Mouse (Mus musculus): ENCODE results near the gene Glra4. TPM values are rescaled to one million over a fixed set of nuclear protein-coding genes. Genes with fewer than 3 reads are reported as not detected.
A peak's percentile ranks its signal among the peaks of the same experiment; 100 is the strongest.
"Not testable (repeated sequence)": the region's sequence is repeated elsewhere in the genome, so short reads cannot be mapped to it uniquely, and the experiment has no call there.

Glra4 gene
- total and polyA plus RNA-seq, 2 experiments from 2014 or later: not detected

DNA sequence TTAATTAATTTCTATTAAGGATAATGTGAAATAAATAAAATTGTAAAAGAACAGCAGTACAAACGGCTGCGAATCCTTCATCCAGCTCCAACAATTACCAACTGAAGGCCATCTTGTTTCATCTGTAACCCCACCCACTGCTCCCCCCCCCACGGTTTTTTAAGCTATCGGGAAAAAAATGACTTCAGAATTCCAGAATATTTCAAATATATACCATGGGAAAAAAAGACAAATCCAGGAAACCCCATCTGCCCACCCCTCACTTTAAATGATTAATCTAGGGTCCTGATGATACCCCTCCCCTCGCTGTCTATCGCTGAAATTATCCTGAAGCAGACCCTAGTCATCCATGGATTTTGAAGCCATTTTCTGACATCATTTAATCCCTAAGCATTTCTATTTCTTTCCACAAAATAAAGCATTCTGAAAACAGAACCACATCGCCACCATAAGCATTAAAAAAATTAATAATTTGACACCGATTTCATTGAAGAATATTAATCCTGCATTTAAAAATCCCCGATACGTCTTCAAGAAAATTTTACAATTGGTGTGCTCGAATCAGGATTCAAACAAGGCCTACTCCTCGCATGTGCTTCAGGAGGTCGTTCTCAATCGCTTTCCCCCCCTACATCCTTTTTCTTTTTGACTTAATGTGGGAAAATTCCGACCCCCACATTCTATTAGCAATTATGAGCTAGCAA lies 39.7 kb downstream of the Glra4 start:
- Histone ChIP-seq H3K27ac (ENCODE audit: low read depth, low read length) (peak overlapping the region; percentile 90), H3K4me2 (ENCODE audit: low read depth) (peak overlapping the region; percentile 52), H3K9me3 (ENCODE audit: low read length) (no peaks in the 10 kb centered on the region), H3K36me3 (ENCODE audit: insufficient read depth) (no peaks in the 10 kb centered on the region), H3K9ac (peak overlapping the region; percentile 75), H3K27me3 (ENCODE audit: insufficient read depth, low read length) (no peaks in the 10 kb centered on the region), H3K4me3 (ENCODE audit: low read depth, low read length) (peak overlapping the region; percentile 58), H3K4me1 (ENCODE audit: insufficient read depth) (no peaks in the 10 kb centered on the region)
- DNase-seq (peak; percentile 55), ATAC-seq (no peak)
- no peak for TF ChIP-seq CTCF (IDR thresholded peaks at IDR 0.05; ENCODE audit: low read depth)
- WGBS: 28% methylated on average over 15 of the region's 15 CpGs

DNA sequence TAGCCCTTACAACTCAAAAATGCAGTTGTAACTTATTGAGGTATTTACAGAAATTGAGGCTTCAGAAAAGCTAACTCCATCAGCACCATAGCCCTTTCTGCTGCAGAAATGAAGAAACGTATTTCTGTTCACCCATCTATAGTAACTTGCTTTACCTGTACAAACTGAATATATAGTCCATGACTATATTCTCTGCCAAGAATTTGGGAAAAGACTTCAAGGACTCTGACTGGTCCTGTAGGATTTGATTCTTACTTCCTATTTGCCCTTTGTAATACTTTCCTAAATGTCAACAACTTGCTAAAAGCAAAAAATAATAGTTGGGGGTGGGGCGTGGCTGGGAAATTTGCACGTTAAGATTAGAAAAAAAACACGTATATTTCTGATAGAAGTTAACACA lies 47.9 kb downstream of the Glra4 start:
- Histone ChIP-seq H3K4me3 (ENCODE audit: low read depth, low read length) (no peak overlapping the region), H3K9me3 (ENCODE audit: low read length) (no peaks in the 10 kb centered on the region), H3K9ac (no peak overlapping the region), H3K4me2 (ENCODE audit: low read depth) (no peak overlapping the region), H3K27ac (ENCODE audit: low read depth, low read length) (no peak overlapping the region), H3K27me3 (ENCODE audit: insufficient read depth, low read length) (no peaks in the 10 kb centered on the region), H3K36me3 (ENCODE audit: insufficient read depth) (0 out of 2 replicates have a peak, but pooled peaks cover 4% of the 10 kb centered on the region), H3K4me1 (ENCODE audit: insufficient read depth) (no peaks in the 10 kb centered on the region)
- no peak for TF ChIP-seq CTCF (IDR thresholded peaks at IDR 0.05; ENCODE audit: low read depth)
- DNase-seq (no peak), ATAC-seq (no peak)
- WGBS: 83% methylated on average over 4 of the region's 4 CpGs

DNA sequence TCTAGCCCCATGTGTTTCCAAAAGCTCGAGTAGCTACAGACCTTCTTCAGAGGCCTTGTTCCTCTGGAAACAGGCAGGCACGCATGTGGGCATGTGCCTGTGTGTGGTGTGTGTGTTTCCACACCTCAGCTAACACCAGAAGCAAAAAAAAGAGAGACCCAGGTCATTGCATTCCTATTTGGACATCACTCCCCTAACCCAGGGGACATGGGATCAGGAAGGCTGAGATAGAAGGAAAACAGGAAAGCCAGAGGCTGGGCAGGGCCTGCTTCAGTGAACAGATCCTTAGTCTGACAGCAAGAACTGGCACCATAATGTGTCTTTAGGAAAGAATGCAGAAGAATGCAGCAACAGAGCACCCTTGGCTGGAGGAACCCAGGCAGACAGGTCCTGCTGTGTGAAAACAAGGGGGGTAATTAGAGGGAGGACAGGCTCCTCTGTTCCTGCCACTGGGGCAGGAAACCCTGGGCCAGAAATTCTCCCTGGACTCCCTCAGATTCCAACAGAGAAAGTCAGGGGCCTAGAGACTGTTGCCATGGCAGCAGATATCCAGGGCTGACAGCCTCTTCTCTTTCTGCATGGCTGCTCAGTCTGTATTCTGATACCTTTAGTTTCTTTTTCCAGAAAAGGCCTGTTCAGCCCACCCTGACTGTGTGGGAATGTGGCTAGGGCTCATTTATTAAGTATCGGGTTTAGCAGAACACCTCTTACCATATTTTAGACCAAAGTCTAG lies 65.0 kb downstream of the Glra4 start:
- H3K36me3 ChIP-seq (ENCODE audit: insufficient read depth); H3K4me1 ChIP-seq (ENCODE audit: insufficient read depth); H3K27me3 ChIP-seq (ENCODE audit: insufficient read depth, low read length); DNase-seq; H3K4me3 ChIP-seq (ENCODE audit: low read depth, low read length); H3K27ac ChIP-seq (ENCODE audit: low read depth, low read length); H3K9me3 ChIP-seq (ENCODE audit: low read length); H3K9ac ChIP-seq; H3K4me2 ChIP-seq (ENCODE audit: low read depth): not testable (repeated sequence)
- ATAC-seq: peak; percentile 95
- 36% methylated on average over 3 of the region's 3 CpGs for WGBS

DNA sequence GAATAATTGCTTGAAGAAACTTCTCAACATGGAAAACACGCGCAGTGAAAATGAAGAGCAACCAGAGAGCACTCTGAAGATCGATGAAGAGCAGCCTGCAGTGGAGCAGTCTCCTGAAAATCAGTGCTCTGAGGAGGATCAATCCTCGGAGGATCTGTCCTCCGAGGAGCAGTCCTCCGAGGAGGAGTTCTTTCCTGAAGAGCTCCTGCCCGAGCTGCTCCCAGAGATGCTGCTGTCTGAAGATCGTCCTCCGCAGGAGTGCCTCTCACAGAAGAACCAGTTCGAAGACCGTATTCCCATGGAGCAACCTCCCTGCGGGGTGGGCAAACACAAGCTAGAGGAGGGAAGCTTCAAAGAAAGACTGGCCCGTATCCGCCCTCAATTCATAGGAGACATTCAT lies 71.2 kb downstream of the Glra4 start:
- peak overlapping the region; percentile 50 for H3K4me3 ChIP-seq (ENCODE audit: low read depth, low read length)
- ATAC-seq: peak; percentile 30
- H3K4me1 ChIP-seq (ENCODE audit: insufficient read depth): no peaks in the 10 kb centered on the region
- no peaks in the 10 kb centered on the region for H3K27me3 ChIP-seq (ENCODE audit: insufficient read depth, low read length)
- 36% methylated on average over 14 of the region's 14 CpGs for WGBS
- H3K9ac ChIP-seq: peak overlapping the region; percentile 70
- H3K36me3 ChIP-seq (ENCODE audit: insufficient read depth): no peaks in the 10 kb centered on the region
- no peaks in the 10 kb centered on the region for H3K9me3 ChIP-seq (ENCODE audit: low read length)
- TF ChIP-seq CTCF (IDR thresholded peaks at IDR 0.05; ENCODE audit: low read depth): no peak
- peak overlapping the region; percentile 95 for H3K27ac ChIP-seq (ENCODE audit: low read depth, low read length)
- peak overlapping the region; percentile 55 for H3K4me2 ChIP-seq (ENCODE audit: low read depth)
- no peak for DNase-seq

DNA sequence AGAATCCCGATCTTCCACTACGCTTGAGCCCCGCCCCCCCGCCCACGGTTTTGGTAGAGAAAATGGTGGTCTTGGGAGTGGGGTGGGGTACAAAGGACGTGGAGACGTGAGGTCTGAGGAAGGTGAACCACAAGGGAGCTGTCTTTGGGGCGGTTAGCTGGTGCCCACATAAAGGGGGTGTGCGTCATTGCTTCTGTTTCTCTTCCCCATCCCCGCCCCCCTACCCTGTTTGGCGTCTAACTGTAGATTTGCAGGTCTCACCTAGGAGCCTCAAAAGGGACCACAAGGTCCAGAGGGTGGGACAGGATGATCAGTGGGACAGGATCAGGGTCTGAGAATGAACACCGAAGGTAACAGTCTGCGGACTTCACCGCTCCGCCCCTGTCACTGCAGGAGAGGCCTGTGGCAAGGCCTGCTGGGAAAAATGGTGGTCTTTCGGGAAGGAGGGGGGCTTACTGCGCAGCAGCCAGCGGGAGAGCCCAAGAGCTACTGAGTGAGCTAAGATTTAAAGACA lies 71.7 kb downstream of the Glra4 start:
- ATAC-seq (peak; percentile 93), DNase-seq (peak; percentile 79)
- Histone ChIP-seq H3K4me1 (ENCODE audit: insufficient read depth) (no peaks in the 10 kb centered on the region), H3K9me3 (ENCODE audit: low read length) (no peaks in the 10 kb centered on the region), H3K27me3 (ENCODE audit: insufficient read depth, low read length) (no peaks in the 10 kb centered on the region), H3K4me2 (ENCODE audit: low read depth) (peak overlapping the region; percentile 55), H3K27ac (ENCODE audit: low read depth, low read length) (peak overlapping the region; percentile 95), H3K4me3 (ENCODE audit: low read depth, low read length) (peak overlapping the region; percentile 50), H3K9ac (peak overlapping the region; percentile 70), H3K36me3 (ENCODE audit: insufficient read depth) (no peaks in the 10 kb centered on the region)
- WGBS: 21% methylated on average over 17 of the region's 18 CpGs
- TF ChIP-seq CTCF (IDR thresholded peaks at IDR 0.05; ENCODE audit: low read depth): no peak

Other genes starting within 250 kb of the Glra4 start
- gene Kir3dl2, start 236.1 kb downstream of the Glra4 start, total RNA-seq (2014; rRNA removed): 0.46 and 1.1 TPM in 2 replicates
- 0.36 and 0.45 TPM in 2 replicates for gene Kir3dl2, start 236.1 kb downstream of the Glra4 start, polyA plus RNA-seq (2015; fragmentation: Nextera tagmentation; extraction: Ambion mirVana)
- 47.3 and 49.8 TPM in 2 replicates for gene Tceal3, start 189.3 kb downstream of the Glra4 start, total RNA-seq (2014; rRNA removed)
- 78.4 and 81.2 TPM in 2 replicates for gene Tceal3, start 189.3 kb downstream of the Glra4 start, polyA plus RNA-seq (2015; fragmentation: Nextera tagmentation; extraction: Ambion mirVana)
- gene Tceal1, start 72.2 kb downstream of the Glra4 start, total RNA-seq (2014; rRNA removed): 23.8 TPM in 2 replicates
- 19.7 and 20.7 TPM in 2 replicates for gene Tceal1, start 72.2 kb downstream of the Glra4 start, polyA plus RNA-seq (2015; fragmentation: Nextera tagmentation; extraction: Ambion mirVana)
- gene Morf4l2, start 36.5 kb downstream of the Glra4 start, total RNA-seq (2014; rRNA removed): 542 and 544 TPM in 2 replicates
- gene Morf4l2, start 36.5 kb downstream of the Glra4 start, polyA plus RNA-seq (2015; fragmentation: Nextera tagmentation; extraction: Ambion mirVana): 603 and 616 TPM in 2 replicates
- gene Plp1, start 42.5 kb upstream of the Glra4 start, total RNA-seq (2014; rRNA removed): 26.9 and 36.3 TPM in 2 replicates
- 15.4 and 16.4 TPM in 2 replicates for gene Plp1, start 42.5 kb upstream of the Glra4 start, polyA plus RNA-seq (2015; fragmentation: Nextera tagmentation; extraction: Ambion mirVana)
- 39.0 and 42.2 TPM in 2 replicates for gene Rab9b, start 88.6 kb upstream of the Glra4 start, total RNA-seq (2014; rRNA removed)
- 8.7 and 18.3 TPM in 2 replicates for gene Rab9b, start 88.6 kb upstream of the Glra4 start, polyA plus RNA-seq (2015; fragmentation: Nextera tagmentation; extraction: Ambion mirVana)
- not detected in 2 replicates for gene H2bfm, start 147.2 kb upstream of the Glra4 start, total RNA-seq (2014; rRNA removed)
- not detected in 2 replicates for gene H2bfm, start 147.2 kb upstream of the Glra4 start, polyA plus RNA-seq (2015; fragmentation: Nextera tagmentation; extraction: Ambion mirVana)
- gene Tmsb15b2, start 195.4 kb upstream of the Glra4 start, total RNA-seq (2014; rRNA removed): 51.5 and 52.3 TPM in 2 replicates
- gene Tmsb15b2, start 195.4 kb upstream of the Glra4 start, polyA plus RNA-seq (2015; fragmentation: Nextera tagmentation; extraction: Ambion mirVana): 107 and 157 TPM in 2 replicates
- 9.7 and 11.5 TPM in 2 replicates for gene Tmsb15l, start 196.7 kb upstream of the Glra4 start, total RNA-seq (2014; rRNA removed)
- 8.7 and 12.7 TPM in 2 replicates for gene Tmsb15l, start 196.7 kb upstream of the Glra4 start, polyA plus RNA-seq (2015; fragmentation: Nextera tagmentation; extraction: Ambion mirVana)
- gene Tmsb15b1, start 196.7 kb upstream of the Glra4 start, total RNA-seq (2014; rRNA removed): 45.7 and 50.2 TPM in 2 replicates
- gene Tmsb15b1, start 196.7 kb upstream of the Glra4 start, polyA plus RNA-seq (2015; fragmentation: Nextera tagmentation; extraction: Ambion mirVana): 66.3 and 83.7 TPM in 2 replicates
- gene Zcchc18, start 213.0 kb upstream of the Glra4 start, total RNA-seq (2014; rRNA removed): 197 and 225 TPM in 2 replicates
- 361 and 445 TPM in 2 replicates for gene Zcchc18, start 213.0 kb upstream of the Glra4 start, polyA plus RNA-seq (2015; fragmentation: Nextera tagmentation; extraction: Ambion mirVana)